In genomic region chr12:100635601-100636298, GRCm38 (mm10) we compare ENCODE assay signal across 25 mouse cellular contexts.
DNase-seq lines count a peak whose midpoint lies in the region; ATAC-seq and TF ChIP-seq lines count a peak whose summit lies in the region.
"Had no signal": no experiment of that assay in that cellular context is flagged by ENCODE, and none has a peak within 500 bp of the region (broad histone marks: within the 10 kb centered on the region; RNA-seq: fewer than 3 reads in every experiment).

No protein-coding gene starts in this region.

- peaks cover 13% of the 10 kb centered on the region for H3K4me1 ChIP-seq in heart, embryonic 12.5 days (replicated peaks)
- H3K4me1 ChIP-seq in midbrain, embryonic 11.5 days (ENCODE audit: control insufficient read depth, insufficient read depth, low read length) = peaks cover 5% of the 10 kb centered on the region
- H3K4me1 ChIP-seq in midbrain, postnatal 0 days (ENCODE audit: insufficient read depth, low read length) = no peaks in the 10 kb centered on the region
- H3K4me1 ChIP-seq: hindbrain, embryonic 13.5 days had no signal

- ATAC-seq in heart, embryonic 12.5 days (ENCODE audit: insufficient number of reproducible peaks, low FRiP score) = no peak
- ATAC-seq in midbrain, embryonic 11.5 days (ENCODE audit: low FRiP score) = no peak
- no peak for ATAC-seq in midbrain, postnatal 0 days (ENCODE audit: low FRiP score)
- ATAC-seq in monocyte, adult 5-6 weeks (replicated peaks; ENCODE audit: insufficient number of reproducible peaks, low FRiP score, low TSS enrichment, poor library complexity, severe bottlenecking) = no peak
- ATAC-seq: forebrain, embryonic 14.5 days; forebrain, postnatal 0 days; hindbrain, embryonic 16.5 days; intestine, embryonic 16.5 days had no signal

- no peaks in the 10 kb centered on the region for H3K9me3 ChIP-seq in heart, embryonic 12.5 days (replicated peaks)
- H3K9me3 ChIP-seq in midbrain, embryonic 11.5 days (ENCODE audit: control insufficient read depth, low read length) = no peaks in the 10 kb centered on the region
- H3K9me3 ChIP-seq in midbrain, postnatal 0 days (ENCODE audit: low read length) = no peaks in the 10 kb centered on the region
- H3K9me3 ChIP-seq: heart, embryonic 15.5 days; hindbrain, embryonic 10.5 days; hindbrain, embryonic 13.5 days had no signal

- TF ChIP-seq CTCF in midbrain, postnatal 0 days (IDR thresholded peaks at IDR 0.05) = no peak

- H3K4me3 ChIP-seq in heart, embryonic 12.5 days = no peak overlapping the region
- H3K4me3 ChIP-seq in midbrain, embryonic 11.5 days (ENCODE audit: low read depth, low read length) = no peak overlapping the region
- no peak overlapping the region for H3K4me3 ChIP-seq in midbrain, postnatal 0 days (ENCODE audit: low read depth, low read length)
- H3K4me3 ChIP-seq: heart, embryonic 15.5 days; hindbrain, embryonic 10.5 days; hindbrain, embryonic 13.5 days had no signal

- no peak overlapping the region for H3K4me2 ChIP-seq in heart, embryonic 12.5 days
- no peak overlapping the region for H3K4me2 ChIP-seq in midbrain, embryonic 11.5 days
- no peak overlapping the region for H3K4me2 ChIP-seq in midbrain, postnatal 0 days (ENCODE audit: low read depth, low read length, poor library complexity, severe bottlenecking)
- H3K4me2 ChIP-seq: heart, embryonic 11.5 days; heart, embryonic 15.5 days; hindbrain, embryonic 13.5 days had no signal

- DNase-seq in heart, adult 11 months = peak; percentile 55
- peak; percentile 64 for DNase-seq in midbrain, embryonic 11.5 days (ENCODE audit: low spot score, missing footprints)
- no peak for DNase-seq in midbrain, postnatal 0 days (ENCODE audit: low spot score)
- DNase-seq in brain, adult 2 months (ENCODE audit: low read depth, low spot score) = peak; percentile 55
- peak; percentile 55 for DNase-seq in telencephalon, adult 2 months (ENCODE audit: low read depth, low spot score)
- DNase-seq in embryo, embryonic 10.5 days (ENCODE audit: low spot score) = no peak
- DNase-seq: adrenal gland, postnatal 10 days; cerebellum, adult 11-12 months; cerebellum, adult 8-10 months; cerebellum, postnatal 10 days; cerebellum, postnatal 36 days; forebrain, postnatal 0 days; gastrocnemius, postnatal 10 days; gastrocnemius, postnatal 36 days; heart, postnatal 10 days; heart, postnatal 36 days had no signal

- 84% methylated on average over 6 of the region's 6 CpGs for WGBS in heart, embryonic 12.5 days
- WGBS in midbrain, embryonic 11.5 days = 95% methylated on average over 6 of the region's 6 CpGs
- 89% methylated on average over 6 of the region's 6 CpGs for WGBS in midbrain, postnatal 0 days

- H3K27me3 ChIP-seq in heart, embryonic 12.5 days (replicated peaks) = no peaks in the 10 kb centered on the region
- H3K27me3 ChIP-seq in midbrain, embryonic 11.5 days (ENCODE audit: control insufficient read depth, insufficient read depth, low read length) = no peaks in the 10 kb centered on the region
- H3K27me3 ChIP-seq in midbrain, postnatal 0 days (ENCODE audit: insufficient read depth, low read length) = no peaks in the 10 kb centered on the region
- H3K27me3 ChIP-seq: heart, embryonic 15.5 days; hindbrain, embryonic 13.5 days had no signal

- H3K27ac ChIP-seq in heart, embryonic 12.5 days (ENCODE audit: poor library complexity, severe bottlenecking) = no peak overlapping the region
- no peak overlapping the region for H3K27ac ChIP-seq in midbrain, embryonic 11.5 days (ENCODE audit: low read depth, low read length)
- no peak overlapping the region for H3K27ac ChIP-seq in midbrain, postnatal 0 days (ENCODE audit: low read depth, low read length)
- H3K27ac ChIP-seq: heart, embryonic 15.5 days; hindbrain, embryonic 10.5 days; hindbrain, embryonic 13.5 days had no signal

- H3K36me3 ChIP-seq in heart, embryonic 12.5 days = no peaks in the 10 kb centered on the region
- no peaks in the 10 kb centered on the region for H3K36me3 ChIP-seq in midbrain, embryonic 11.5 days (ENCODE audit: control insufficient read depth, insufficient read depth, low read length)
- no peaks in the 10 kb centered on the region for H3K36me3 ChIP-seq in midbrain, postnatal 0 days (ENCODE audit: insufficient read depth, low read length)
- H3K36me3 ChIP-seq: heart, embryonic 15.5 days; hindbrain, embryonic 10.5 days; hindbrain, embryonic 13.5 days had no signal

- H3K9ac ChIP-seq in heart, embryonic 12.5 days = no peak overlapping the region
- no peak overlapping the region for H3K9ac ChIP-seq in midbrain, embryonic 11.5 days (ENCODE audit: low read length)
- H3K9ac ChIP-seq in midbrain, postnatal 0 days (replicated peaks; ENCODE audit: low read length, poor library complexity, severe bottlenecking) = no peak overlapping the region
- H3K9ac ChIP-seq: forebrain, postnatal 0 days; heart, embryonic 15.5 days; hindbrain, embryonic 13.5 days had no signal

Comparison
In these comparisons a context has a peak if more than half of its experiments do, and no peak if none do; other contexts are left out.
1. DNase-seq: peak in heart, adult 11 months (single experiment), midbrain, embryonic 11.5 days (single experiment), brain, adult 2 months (single experiment) and telencephalon, adult 2 months (single experiment); none in midbrain, postnatal 0 days (single experiment) and embryo, embryonic 10.5 days (single experiment).